Mouse (Mus musculus): ENCODE data around the gene Glis1. TPM values are rescaled to one million over a fixed set of nuclear protein-coding genes. Genes with fewer than 3 reads are reported as not detected.

The Glis1 gene
- polyA plus RNA-seq, 1 experiment from 2014 or later = 2.7 TPM

GRCm38 (mm10) chr4:107670731-107671130 is 236.3 kb downstream of the Glis1 start:
- WGBS = 75% methylated on average over 5 of the region's 5 CpGs
- no peaks in the 10 kb centered on the region; the same call in 1 of the 2 replicates for H3K9me3 ChIP-seq
- no peak for DNase-seq (ENCODE audit: extremely low spot score, low spot score)

GRCm38 (mm10) chr4:107673638-107674321 is 239.4 kb downstream of the Glis1 start:
- Histone ChIP-seq H3K4me3 (peak overlapping the region; percentile 25; the same call in 1 of the 2 replicates), H3K36me3 (replicated peaks) (no peaks in the 10 kb centered on the region), H3K27me3 (ENCODE audit: poor library complexity, severe bottlenecking) (peaks cover 76% of the 10 kb centered on the region), H3K9me3 (no peaks in the 10 kb centered on the region), H3K4me1 (peaks cover 24% of the 10 kb centered on the region), H3K27ac (peak overlapping the region; percentile 72)
- WGBS = 19% methylated on average over 23 of the region's 23 CpGs
- peak; percentile 90 for DNase-seq (ENCODE audit: extremely low spot score, low spot score)

More at GRCm38 (mm10) chr4:107670731-107671130, 236.3 kb downstream of the Glis1 start:
- H3K27me3 ChIP-seq (ENCODE audit: poor library complexity, severe bottlenecking) = peaks cover 46% of the 10 kb centered on the region
- peaks cover 19% of the 10 kb centered on the region for H3K4me1 ChIP-seq
- H3K27ac ChIP-seq = no peak overlapping the region
- H3K36me3 ChIP-seq (replicated peaks) = no peaks in the 10 kb centered on the region
- no peak overlapping the region for H3K4me3 ChIP-seq

- peaks cover 28% of the 10 kb centered on the region for H3K4me1 ChIP-seq
- no peaks in the 10 kb centered on the region for H3K36me3 ChIP-seq (replicated peaks)
- H3K27ac ChIP-seq = peak overlapping the region; percentile 72
- peak overlapping the region; percentile 25; the same call in 1 of the 2 replicates for H3K4me3 ChIP-seq
- WGBS = 33% methylated on average over 5 of the region's 5 CpGs
- DNase-seq (ENCODE audit: extremely low spot score, low spot score) = no peak
- H3K9me3 ChIP-seq = no peaks in the 10 kb centered on the region
- H3K27me3 ChIP-seq (ENCODE audit: poor library complexity, severe bottlenecking) = peaks cover 81% of the 10 kb centered on the region
Observed at GRCm38 (mm10) chr4:107674322-107674644, 239.9 kb downstream of the Glis1 start.

- 70% methylated on average over 10 of the region's 10 CpGs for WGBS
- DNase-seq (ENCODE audit: extremely low spot score, low spot score) = no peak
- H3K9me3 ChIP-seq = no peaks in the 10 kb centered on the region
- H3K27ac ChIP-seq = no peak overlapping the region
- peaks cover 41% of the 10 kb centered on the region for H3K4me1 ChIP-seq
- no peaks in the 10 kb centered on the region for H3K36me3 ChIP-seq (replicated peaks)
- no peak overlapping the region for H3K4me3 ChIP-seq
- peaks cover 91% of the 10 kb centered on the region for H3K27me3 ChIP-seq (ENCODE audit: poor library complexity, severe bottlenecking)
Observed at GRCm38 (mm10) chr4:107675645-107676044, 241.3 kb downstream of the Glis1 start.

DNA sequence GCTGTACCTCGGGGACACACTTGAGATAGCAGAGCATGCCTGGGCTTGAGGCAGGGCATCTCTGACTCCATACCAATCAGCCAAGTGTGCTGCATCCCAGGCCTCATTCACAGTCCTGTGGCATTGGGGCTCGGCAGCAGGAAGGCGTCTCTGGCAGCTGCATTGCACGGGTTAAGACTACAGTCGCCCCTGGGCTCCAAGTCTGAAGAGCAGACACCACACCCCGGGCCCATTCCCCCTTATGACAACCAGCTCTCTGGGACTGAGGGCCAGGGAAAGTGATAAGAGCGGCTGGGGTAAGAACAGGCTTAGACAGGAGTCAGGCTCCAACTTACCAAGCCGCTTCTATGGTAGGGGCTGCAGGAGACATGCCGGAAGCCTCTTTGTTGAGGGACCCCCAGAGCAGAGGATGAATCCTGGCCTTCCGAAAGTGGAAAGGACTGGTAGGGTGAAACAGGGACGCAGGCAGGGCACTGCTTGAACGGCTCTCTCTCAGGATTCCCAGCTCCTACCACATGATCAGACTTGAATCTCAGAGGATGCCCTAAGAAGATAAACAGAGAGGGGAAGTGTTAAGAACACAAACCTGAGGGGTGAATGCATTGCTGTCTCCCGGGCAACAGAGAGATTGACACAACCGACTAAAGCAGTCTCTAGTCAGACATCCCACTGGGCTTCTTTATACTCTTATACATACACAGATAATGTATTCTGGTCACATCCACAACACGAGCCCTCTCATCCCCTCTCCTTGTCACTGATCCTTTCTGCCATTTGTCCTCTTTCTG is 246.1 kb downstream of the Glis1 start:
- H3K9me3 ChIP-seq = no peaks in the 10 kb centered on the region
- peak overlapping the region; percentile 30 for H3K4me3 ChIP-seq
- peak; percentile 56 for DNase-seq (ENCODE audit: extremely low spot score, low spot score)
- H3K27me3 ChIP-seq (ENCODE audit: poor library complexity, severe bottlenecking) = peaks cover 70% of the 10 kb centered on the region
- 51% methylated on average over 15 of the region's 15 CpGs for WGBS
- H3K36me3 ChIP-seq (replicated peaks) = no peaks in the 10 kb centered on the region
- H3K27ac ChIP-seq = peak overlapping the region; percentile 80
- H3K4me1 ChIP-seq = peaks cover 40% of the 10 kb centered on the region

GRCm38 (mm10) chr4:107681099-107681849 is 246.9 kb downstream of the Glis1 start:
- Histone ChIP-seq H3K4me1 (peaks cover 36% of the 10 kb centered on the region), H3K4me3 (peak overlapping the region; percentile 30; the same call in 1 of the 2 replicates), H3K36me3 (replicated peaks) (no peaks in the 10 kb centered on the region), H3K9me3 (no peaks in the 10 kb centered on the region), H3K27me3 (ENCODE audit: poor library complexity, severe bottlenecking) (peaks cover 62% of the 10 kb centered on the region), H3K27ac (peak overlapping the region; percentile 80)
- 62% methylated on average over 9 of the region's 9 CpGs for WGBS
- no peak for DNase-seq (ENCODE audit: extremely low spot score, low spot score)

DNA sequence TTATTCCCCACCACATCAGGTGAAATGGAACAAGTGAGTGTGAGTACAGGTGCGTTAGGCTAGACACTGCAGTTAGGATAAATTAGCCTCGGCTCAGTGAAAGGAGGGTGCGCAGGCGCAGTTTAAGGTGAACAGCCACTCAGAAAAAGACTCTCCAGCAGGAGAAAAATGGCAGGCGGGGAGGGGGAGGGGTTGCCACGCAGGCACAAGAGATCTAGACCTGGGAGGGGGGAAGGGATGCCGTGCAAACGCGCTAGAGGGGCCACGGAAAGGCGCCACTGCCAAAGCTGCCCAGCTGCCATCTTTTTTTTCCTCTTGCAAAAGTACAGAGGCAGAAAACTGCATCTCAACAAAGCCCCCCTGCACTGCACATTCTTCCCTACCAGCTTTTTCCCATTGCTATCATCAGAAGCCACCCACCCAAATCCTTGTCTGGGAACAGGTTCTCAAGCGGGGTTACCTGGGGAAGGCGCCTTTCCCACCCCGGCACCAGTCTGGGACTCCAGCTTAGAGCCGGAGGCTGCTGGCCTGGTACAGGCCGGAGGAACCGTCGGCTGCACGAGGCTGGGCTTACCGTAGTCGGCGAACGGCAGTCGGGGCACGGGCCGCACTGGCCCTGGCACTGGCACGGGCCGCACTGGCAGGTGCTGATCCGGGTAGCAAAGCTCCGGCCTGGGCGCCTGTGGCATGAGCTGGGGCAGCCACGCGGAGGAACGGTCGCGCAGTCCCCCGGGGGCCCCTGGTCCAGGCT is 248.8 kb downstream of the Glis1 start:
- Histone ChIP-seq H3K4me1 (peaks cover 52% of the 10 kb centered on the region), H3K36me3 (replicated peaks) (no peaks in the 10 kb centered on the region), H3K9me3 (no peaks in the 10 kb centered on the region), H3K4me3 (no peak overlapping the region), H3K27ac (0 out of 2 replicates have a peak overlapping the region, but pooled peaks have one; percentile 48), H3K27me3 (ENCODE audit: poor library complexity, severe bottlenecking) (peaks cover 43% of the 10 kb centered on the region)
- no peak for DNase-seq (ENCODE audit: extremely low spot score, low spot score)
- WGBS = 93% methylated on average over 37 of the region's 37 CpGs

DNA sequence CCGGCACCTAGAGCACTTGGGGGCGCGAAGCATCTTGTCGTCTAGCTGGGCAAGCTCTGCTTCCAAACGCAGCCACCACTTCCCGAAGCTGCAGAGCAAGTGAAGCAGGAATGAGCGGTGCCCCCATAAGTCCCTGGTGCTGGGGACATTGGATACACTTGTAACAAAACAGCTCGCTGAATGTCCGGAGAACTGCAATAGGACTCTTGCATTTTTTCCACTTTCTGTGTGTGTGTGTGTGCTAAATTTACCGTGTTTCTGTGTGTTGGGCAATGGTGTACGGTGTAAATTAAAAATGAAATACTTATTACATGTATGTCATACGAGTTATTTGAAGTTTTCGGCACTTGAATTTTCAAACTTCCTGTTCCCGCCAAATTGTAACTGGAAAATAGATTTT is 249.7 kb downstream of the Glis1 start, which contains the start of gene Dmrtb1:
Gene Dmrtb1 (minus strand): TSS at position 101 of the 400 bp plus-strand sequence.
- WGBS = 93% methylated on average over 14 of the region's 14 CpGs
- Histone ChIP-seq H3K4me1 (peaks cover 54% of the 10 kb centered on the region), H3K4me3 (no peak within 1 kb of the TSS), H3K27ac (0 out of 2 replicates have a peak within 1 kb of the TSS, but pooled peaks have one; percentile 48), H3K36me3 (replicated peaks) (no peaks in the 10 kb centered on the region), H3K9me3 (no peaks in the 10 kb centered on the region), H3K27me3 (ENCODE audit: poor library complexity, severe bottlenecking) (peaks cover 36% of the 10 kb centered on the region)
- no peak for DNase-seq (ENCODE audit: extremely low spot score, low spot score)

Small RNA genes lying within 50 kb of the gene (microRNA-seq; reads per million reads assigned to microRNA genes)
- not detected for gene Gm24804

Other genes with a start within 250 kb of the Glis1 start
- not detected in 2 replicates for gene Ldlrad1, start 225.4 kb upstream of the Glis1 start, polyA plus RNA-seq (2016; fragmentation: Nextera tagmentation; extraction: Ambion mirVana)
- gene Lrrc42, start 181.1 kb upstream of the Glis1 start, polyA plus RNA-seq (2016; fragmentation: Nextera tagmentation; extraction: Ambion mirVana) = 89.5 and 95.6 TPM in 2 replicates
- gene Hspb11, start 181.0 kb upstream of the Glis1 start, polyA plus RNA-seq (2016; fragmentation: Nextera tagmentation; extraction: Ambion mirVana) = 20.6 and 23.2 TPM in 2 replicates
- gene Dio1, start 127.4 kb upstream of the Glis1 start, polyA plus RNA-seq (2016; fragmentation: Nextera tagmentation; extraction: Ambion mirVana) = not detected in 2 replicates
- 37.1 and 38.8 TPM in 2 replicates for gene Yipf1, start 120.2 kb upstream of the Glis1 start, polyA plus RNA-seq (2016; fragmentation: Nextera tagmentation; extraction: Ambion mirVana)
- 55.3 and 62.2 TPM in 2 replicates for gene Ndc1, start 66.8 kb upstream of the Glis1 start, polyA plus RNA-seq (2016; fragmentation: Nextera tagmentation; extraction: Ambion mirVana)
- gene Dmrtb1, start 249.6 kb downstream of the Glis1 start, polyA plus RNA-seq (2016; fragmentation: Nextera tagmentation; extraction: Ambion mirVana) = 0.87 and 2.7 TPM in 2 replicates